Mouse (Mus musculus): ENCODE results near the gene Serpina6. TPM values are rescaled to one million over a fixed set of nuclear protein-coding genes. Genes with fewer than 3 reads are reported as not detected.
A peak's percentile ranks its signal among the peaks of the same experiment; 100 is the strongest.

Gene Serpina6
- total and polyA plus RNA-seq, 3 experiments = not detected

- no peak overlapping the region for H3K9ac ChIP-seq (ENCODE audit: control insufficient read depth, low read depth, low read length, poor library complexity, severe bottlenecking)
- H3K36me3 ChIP-seq (ENCODE audit: control insufficient read depth in 1 of 2, insufficient read depth in 2 of 2, low read length in 2 of 2) = peaks cover 0 to 2% of the 10 kb centered on the region in 2 experiments; a peak in 1 of 4 replicates
- H3K9me3 ChIP-seq (replicated peaks; ENCODE audit: insufficient read depth, low read length) = no peaks in the 10 kb centered on the region
- peaks cover 6 to 13% of the 10 kb centered on the region in 2 experiments; a peak in 3 of 4 replicates for H3K4me1 ChIP-seq (ENCODE audit: control insufficient read depth in 1 of 2, insufficient read depth in 2 of 2, low read length in 2 of 2)
- H3K79me2 ChIP-seq (ENCODE audit: control insufficient read depth, insufficient read depth, low read length, poor library complexity) = no peaks in the 10 kb centered on the region
- H3K27me3 ChIP-seq (ENCODE audit: control insufficient read depth in 1 of 2, insufficient read depth in 2 of 2, low read length in 2 of 2) = no peaks in the 10 kb centered on the region
- DNase-seq (ENCODE audit: low read depth, low spot score) = no peak
- TF ChIP-seq POLR2A (IDR thresholded peaks at IDR 0.05; ENCODE audit: control insufficient read depth in 1 of 2, insufficient read depth in 1 of 2, low read depth in 1 of 2, low read length in 2 of 2, poor library complexity in 1 of 2) (no peak), TBP (IDR thresholded peaks at IDR 0.05; ENCODE audit: low read depth, low read length) (no peak), MAFK (IDR thresholded peaks at IDR 0.05; ENCODE audit: borderline replicate concordance, low read depth, low read length) (no peak), ELF1 (IDR thresholded peaks at IDR 0.05; ENCODE audit: low read depth, low read length) (no peak), UBTF (IDR thresholded peaks at IDR 0.05; ENCODE audit: borderline replicate concordance, insufficient read depth, low read depth, low read length) (no peak), BHLHE40 (IDR thresholded peaks at IDR 0.05; ENCODE audit: borderline replicate concordance, low read depth, low read length) (no peak)
- H3K27ac ChIP-seq (ENCODE audit: control insufficient read depth, low read depth, low read length) = no peak overlapping the region
- H3K4me3 ChIP-seq (ENCODE audit: control insufficient read depth in 1 of 2, insufficient read depth in 1 of 2, low read depth in 2 of 2, low read length in 2 of 2) = no peak overlapping the region
Measured at GRCm38 (mm10) chr12:103643818-103644217, 13.2 kb downstream of the Serpina6 start.

- Histone ChIP-seq H3K27me3 (ENCODE audit: control insufficient read depth in 1 of 2, insufficient read depth in 2 of 2, low read length in 2 of 2) (no peaks in the 10 kb centered on the region), H3K9me3 (replicated peaks; ENCODE audit: insufficient read depth, low read length) (no peaks in the 10 kb centered on the region), H3K36me3 (ENCODE audit: control insufficient read depth in 1 of 2, insufficient read depth in 2 of 2, low read length in 2 of 2) (peaks cover 0 to 2% of the 10 kb centered on the region in 2 experiments; a peak in 1 of 4 replicates), H3K27ac (ENCODE audit: control insufficient read depth, low read depth, low read length) (no peak overlapping the region), H3K4me3 (ENCODE audit: control insufficient read depth in 1 of 2, insufficient read depth in 1 of 2, low read depth in 2 of 2, low read length in 2 of 2) (no peak overlapping the region), H3K4me1 (ENCODE audit: control insufficient read depth in 1 of 2, insufficient read depth in 2 of 2, low read length in 2 of 2) (peaks cover 6 to 13% of the 10 kb centered on the region in 2 experiments; a peak in 3 of 4 replicates), H3K9ac (ENCODE audit: control insufficient read depth, low read depth, low read length, poor library complexity, severe bottlenecking) (no peak overlapping the region), H3K79me2 (ENCODE audit: control insufficient read depth, insufficient read depth, low read length, poor library complexity) (no peaks in the 10 kb centered on the region)
- DNase-seq (ENCODE audit: low read depth, low spot score) = peak; percentile 77
- no peak for TF ChIP-seq TAL1 (IDR thresholded peaks at IDR 0.05; ENCODE audit: low read length)
- 0 out of 2 replicates have a peak, but pooled peaks have one; percentile 16 for TF ChIP-seq TCF12 (IDR thresholded peaks at IDR 0.05; ENCODE audit: low read depth, low read length)
- TF ChIP-seq RAD21 (IDR thresholded peaks at IDR 0.05; ENCODE audit: low read depth, low read length) = peak; percentile 97
- TF ChIP-seq SMC3 (IDR thresholded peaks at IDR 0.05; ENCODE audit: low read depth, low read length) = peak; percentile 96
- TF ChIP-seq SIN3A (IDR thresholded peaks at IDR 0.05; ENCODE audit: low read length) = no peak
- TF ChIP-seq ZC3H11A (IDR thresholded peaks at IDR 0.05; ENCODE audit: low read depth, low read length) = peak; percentile 94
- TF ChIP-seq ELF1 (IDR thresholded peaks at IDR 0.05; ENCODE audit: low read depth, low read length) = 0 out of 2 replicates have a peak, but pooled peaks have one; percentile 8
- TF ChIP-seq EP300 (IDR thresholded peaks at IDR 0.05; ENCODE audit: low read depth in 1 of 2, low read length in 2 of 2) = 0 out of 4 replicates have a peak, but pooled peaks of 1 of the 2 experiments have one; percentile 11
- TF ChIP-seq HCFC1 (IDR thresholded peaks at IDR 0.05; ENCODE audit: low read depth, low read length) = no peak
- no peak for TF ChIP-seq ZKSCAN1 (IDR thresholded peaks at IDR 0.05; ENCODE audit: low read depth, low read length)
- no peak for TF ChIP-seq MYC (IDR thresholded peaks at IDR 0.05; ENCODE audit: low read depth, low read length)
- TF ChIP-seq CTCF (IDR thresholded peaks at IDR 0.05 in 2 of 3, conservative IDR thresholded peaks at IDR 0.05 in 1 of 3; ENCODE audit: control insufficient read depth in 1 of 3, insufficient read depth in 1 of 3, low read depth in 2 of 3, low read length in 3 of 3, poor library complexity in 1 of 3, severe bottlenecking in 1 of 3) = peak; percentile 88 to 99 (median 98)
Measured at GRCm38 (mm10) chr12:103643336-103643735, 13.7 kb downstream of the Serpina6 start.
